Mouse (Mus musculus): ENCODE data around the gene Nova1. TPM values are rescaled to one million over a fixed set of nuclear protein-coding genes. Genes with fewer than 3 reads are reported as not detected.

The Nova1 gene
- polyA plus RNA-seq, 1 experiment: 3.7 TPM

DNA sequence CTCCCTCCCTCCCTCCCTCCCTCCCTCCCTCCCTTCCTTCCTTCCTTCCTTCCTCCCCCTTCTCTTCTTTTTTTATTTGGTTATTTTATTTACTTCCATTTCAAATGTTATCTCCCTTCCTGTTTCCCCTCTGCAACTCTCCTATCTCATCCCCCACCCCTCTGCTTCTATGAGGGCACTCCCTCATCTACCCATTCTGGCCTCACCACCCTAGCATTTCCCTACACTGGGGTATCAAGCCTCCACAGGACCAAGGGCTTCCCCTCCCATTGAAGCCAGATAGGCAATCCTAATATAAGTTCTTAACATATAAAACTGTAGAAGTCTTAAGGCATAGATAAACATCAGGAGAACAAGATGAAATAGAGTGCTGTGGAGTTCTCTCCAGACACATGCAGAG, 85.5 kb downstream of the Nova1 start:
- Histone ChIP-seq H3K27ac (replicated peaks; ENCODE audit: low read depth, low read length) (no peak overlapping the region), H3K4me3 (ENCODE audit: insufficient read depth, low read depth, low read length) (no peak overlapping the region), H3K4me1 (ENCODE audit: control insufficient read depth, insufficient read depth, insufficient read length, low read length) (no peaks in the 10 kb centered on the region; the same call in 1 of the 2 replicates)

DNA sequence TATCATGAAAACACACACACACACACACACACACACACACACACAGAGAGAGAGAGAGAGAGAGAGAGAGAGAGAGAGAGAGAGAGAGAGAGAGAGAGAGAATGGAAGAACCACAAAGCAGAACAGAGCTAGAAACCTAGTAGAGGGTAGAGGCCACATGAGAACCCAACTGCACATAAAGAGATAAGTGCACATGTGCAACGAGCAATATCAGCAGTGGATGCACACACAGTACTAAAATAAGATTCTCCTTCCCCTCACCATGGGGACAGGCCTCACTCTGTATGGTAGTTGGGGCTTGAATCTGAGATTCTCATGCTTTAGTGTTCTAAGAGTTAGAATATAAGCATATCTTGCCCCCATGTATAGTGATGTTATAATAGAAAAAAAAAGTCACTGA, 86.8 kb downstream of the Nova1 start:
- no peak overlapping the region for H3K4me3 ChIP-seq (ENCODE audit: insufficient read depth, low read depth, low read length)
- H3K4me1 ChIP-seq (ENCODE audit: control insufficient read depth, insufficient read depth, insufficient read length, low read length): no peaks in the 10 kb centered on the region; the same call in 1 of the 2 replicates
- no peak overlapping the region for H3K27ac ChIP-seq (replicated peaks; ENCODE audit: low read depth, low read length)

DNA sequence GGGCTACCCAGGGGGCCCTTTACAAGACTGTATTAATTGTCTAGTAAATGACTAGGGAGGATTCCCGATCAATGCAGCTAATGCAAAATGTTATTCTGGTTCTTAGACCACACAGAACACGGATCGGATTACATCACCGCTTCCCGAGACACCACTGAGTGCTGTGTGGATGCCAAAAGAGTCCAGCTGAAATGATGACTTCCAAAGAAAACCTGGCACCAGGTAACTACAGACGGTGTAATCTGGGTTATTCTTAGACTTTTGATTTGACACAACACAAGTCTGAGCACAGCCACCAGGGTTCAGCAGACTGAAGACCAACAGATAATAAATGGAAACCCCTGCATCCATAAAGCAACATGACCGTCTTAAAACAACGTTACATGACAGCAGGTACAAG, 96.8 kb downstream of the Nova1 start:
- H3K4me3 ChIP-seq (ENCODE audit: insufficient read depth, low read depth, low read length): no peak overlapping the region
- no peaks in the 10 kb centered on the region for H3K4me1 ChIP-seq (ENCODE audit: control insufficient read depth, insufficient read depth, insufficient read length, low read length)
- no peak overlapping the region for H3K27ac ChIP-seq (replicated peaks; ENCODE audit: low read depth, low read length)

GRCm38 (mm10) chr12:46719076-46719475, 99.7 kb downstream of the Nova1 start:
- no peak overlapping the region for H3K27ac ChIP-seq (replicated peaks; ENCODE audit: low read depth, low read length)
- no peak overlapping the region for H3K4me3 ChIP-seq (ENCODE audit: insufficient read depth, low read depth, low read length)

GRCm38 (mm10) chr12:46710094-46710493, 108.6 kb downstream of the Nova1 start:
- Histone ChIP-seq H3K27ac (replicated peaks; ENCODE audit: low read depth, low read length) (no peak overlapping the region), H3K4me1 (ENCODE audit: control insufficient read depth, insufficient read depth, insufficient read length, low read length) (no peaks in the 10 kb centered on the region), H3K4me3 (ENCODE audit: insufficient read depth, low read depth, low read length) (no peak overlapping the region)

More at GRCm38 (mm10) chr12:46719076-46719475, 99.7 kb downstream of the Nova1 start:
- H3K4me1 ChIP-seq (ENCODE audit: control insufficient read depth, insufficient read depth, insufficient read length, low read length): no peaks in the 10 kb centered on the region

GRCm38 (mm10) chr12:46709475-46709874, 109.3 kb downstream of the Nova1 start:
- no peaks in the 10 kb centered on the region for H3K4me1 ChIP-seq (ENCODE audit: control insufficient read depth, insufficient read depth, insufficient read length, low read length)

DNA sequence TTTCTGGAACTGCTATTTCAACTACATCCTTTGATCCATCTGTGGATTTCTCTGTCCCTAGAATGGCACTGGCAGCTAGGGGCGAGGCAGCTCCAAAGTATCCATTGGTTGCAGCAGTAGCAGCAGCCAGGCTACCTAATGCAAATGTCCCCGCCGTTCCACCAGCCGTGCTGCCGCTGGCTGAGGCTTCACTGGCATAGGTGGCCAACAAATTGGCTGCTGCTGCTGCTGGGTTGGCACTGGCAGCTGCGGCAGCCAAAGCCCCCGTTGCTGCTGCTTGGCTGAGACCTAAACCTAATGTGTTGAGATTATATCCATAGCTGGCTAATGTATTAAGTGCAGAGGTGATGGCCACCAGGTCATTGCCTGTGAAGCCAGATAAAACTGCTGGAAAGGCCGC, 118.5 kb downstream of the Nova1 start:
- Histone ChIP-seq H3K4me3 (ENCODE audit: insufficient read depth, low read depth, low read length) (no peak overlapping the region), H3K4me1 (ENCODE audit: control insufficient read depth, insufficient read depth, insufficient read length, low read length) (no peaks in the 10 kb centered on the region), H3K27ac (replicated peaks; ENCODE audit: low read depth, low read length) (no peak overlapping the region)

More at GRCm38 (mm10) chr12:46709475-46709874, 109.3 kb downstream of the Nova1 start:
- Histone ChIP-seq H3K27ac (replicated peaks; ENCODE audit: low read depth, low read length) (no peak overlapping the region), H3K4me3 (ENCODE audit: insufficient read depth, low read depth, low read length) (no peak overlapping the region)

- Histone ChIP-seq H3K4me3 (ENCODE audit: insufficient read depth, low read depth, low read length) (no peak overlapping the region), H3K27ac (replicated peaks; ENCODE audit: low read depth, low read length) (no peak overlapping the region), H3K4me1 (ENCODE audit: control insufficient read depth, insufficient read depth, insufficient read length, low read length) (no peaks in the 10 kb centered on the region)
Measured at GRCm38 (mm10) chr12:46676341-46676740, 142.4 kb downstream of the Nova1 start.

GRCm38 (mm10) chr12:46666706-46667105, 152.0 kb downstream of the Nova1 start:
- no peak overlapping the region for H3K4me3 ChIP-seq (ENCODE audit: insufficient read depth, low read depth, low read length)
- H3K4me1 ChIP-seq (ENCODE audit: control insufficient read depth, insufficient read depth, insufficient read length, low read length): no peaks in the 10 kb centered on the region
- no peak overlapping the region for H3K27ac ChIP-seq (replicated peaks; ENCODE audit: low read depth, low read length)

DNA sequence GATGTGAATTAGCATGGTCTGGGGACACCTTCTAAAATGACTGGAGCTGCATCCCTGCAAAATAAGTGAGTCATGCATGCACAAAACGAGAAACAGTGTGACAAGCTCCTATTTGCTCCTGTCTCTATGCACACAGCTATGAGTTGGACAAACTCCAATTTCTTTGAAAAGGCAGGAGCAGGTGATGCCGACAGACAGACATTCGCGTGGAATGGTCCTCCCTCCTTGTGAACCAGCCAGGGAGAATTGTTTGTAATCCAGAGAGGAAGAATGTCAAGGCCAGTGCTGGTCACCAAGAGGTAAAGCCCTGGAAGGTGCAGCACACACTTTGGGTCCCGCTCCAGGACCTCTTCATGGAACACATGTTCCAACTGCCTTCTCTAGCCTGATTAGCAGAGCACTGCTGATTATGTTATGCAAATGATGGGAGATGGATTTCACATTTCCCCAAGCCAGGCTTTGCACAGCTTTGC, 172.6 kb downstream of the Nova1 start:
- no peaks in the 10 kb centered on the region for H3K4me1 ChIP-seq (ENCODE audit: control insufficient read depth, insufficient read depth, insufficient read length, low read length)
- H3K27ac ChIP-seq (replicated peaks; ENCODE audit: low read depth, low read length): no peak overlapping the region
- H3K4me3 ChIP-seq (ENCODE audit: insufficient read depth, low read depth, low read length): no peak overlapping the region

DNA sequence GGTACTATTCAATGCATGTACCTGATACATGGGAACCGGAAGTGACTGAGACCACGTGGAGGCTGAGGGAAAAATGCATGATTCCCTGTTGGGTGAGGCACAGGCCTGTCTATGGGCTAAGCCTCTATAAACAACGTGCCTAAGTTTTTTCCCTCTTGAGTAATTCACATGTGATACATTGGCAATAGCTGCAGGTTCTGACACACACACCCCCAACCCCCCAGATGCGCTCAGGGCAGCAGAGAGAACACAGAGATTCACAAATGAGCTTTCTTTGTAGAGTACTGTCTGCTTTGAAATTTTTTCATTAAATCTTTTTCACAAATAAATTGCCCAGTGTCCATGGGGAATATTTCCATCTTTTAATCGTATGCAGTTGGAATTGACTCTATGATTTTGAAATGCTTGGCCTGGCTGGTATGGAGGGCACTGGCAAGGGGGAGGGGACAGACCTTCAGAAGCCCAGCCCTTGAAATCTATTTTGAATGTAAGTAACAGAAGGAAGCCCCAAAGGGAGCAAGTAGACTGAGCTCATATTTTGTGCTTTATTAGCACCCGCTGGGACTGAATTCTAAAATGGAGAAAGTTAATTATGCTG, 173.3 kb downstream of the Nova1 start:
- H3K4me3 ChIP-seq (ENCODE audit: insufficient read depth, low read depth, low read length): no peak overlapping the region
- no peak overlapping the region for H3K27ac ChIP-seq (replicated peaks; ENCODE audit: low read depth, low read length)
- no peaks in the 10 kb centered on the region for H3K4me1 ChIP-seq (ENCODE audit: control insufficient read depth, insufficient read depth, insufficient read length, low read length)
